Mouse (Mus musculus) CH12.LX (cell line): Measurements from ENCODE around the gene Arhgap5. TPM values are rescaled to one million over a fixed set of nuclear protein-coding genes. Genes with fewer than 3 reads are reported as not detected.

Experiments
- DNase-seq: peaks from one replicate; pipeline ENCODE4 v3.0.0-alpha.2; 2013; ENCODE audit errors: extremely low read depth
- H3K27ac ChIP-seq: 2 replicates; pipeline ENCODE4 v1.5.1; 2012; ENCODE audit warnings: low read depth, mild to moderate bottlenecking, control low read depth, moderate library complexity; ENCODE audit not compliant: insufficient read depth
- H3K27me3 ChIP-seq: replicated peaks from 2 replicates; pipeline ENCODE3; 2012; ENCODE audit warnings: inconsistent platforms
- H3K36me3 ChIP-seq, 2 experiments: replicated peaks in 1 of 2; 2 replicates each; pipeline versions ENCODE3 to v1.6.1; 2012; ENCODE audit warnings: inconsistent platforms in 1 of 2, low read length in 1 of 2, mild to moderate bottlenecking in 1 of 2, mixed read lengths in 1 of 2, moderate library complexity in 1 of 2; ENCODE audit not compliant: control insufficient read depth in 1 of 2, insufficient read depth in 1 of 2
- H3K4me1 ChIP-seq, 2 experiments: 2 replicates each; pipeline ENCODE4 v1.6.1; 2012; ENCODE audit warnings: inconsistent platforms in 1 of 2, moderate library complexity in 1 of 2; ENCODE audit not compliant: insufficient read depth in 2 of 2, control insufficient read depth in 1 of 2
- H3K4me2 ChIP-seq: 2 replicates; pipeline ENCODE4 v1.6.1; 2012; ENCODE audit warnings: low read depth, mild to moderate bottlenecking, control low read depth; ENCODE audit not compliant: poor library complexity, insufficient read depth, severe bottlenecking
- H3K4me3 ChIP-seq, 3 experiments: fragments of 150-350 bp in 1 of 3; sonication (generic) in 1 of 3; replicated peaks in 1 of 3; 2 replicates each; pipeline versions ENCODE3 to v1.5.1; 2011 to 2012; ENCODE audit warnings: low read depth in 2 of 3, low read length in 2 of 3, mild to moderate bottlenecking in 2 of 3, moderate library complexity in 2 of 3, control low read depth in 1 of 3, improper control_type of control experiment in 1 of 3, inconsistent platforms in 1 of 3, mixed read lengths in 1 of 3; ENCODE audit not compliant: poor library complexity in 1 of 3
- H3K79me2 ChIP-seq: replicated peaks from 2 replicates; pipeline ENCODE4 v1.6.1; 2012; ENCODE audit warnings: mild to moderate bottlenecking, moderate library complexity; ENCODE audit not compliant: control insufficient read depth, poor library complexity, insufficient read depth, severe bottlenecking; ENCODE audit errors: extremely low read depth
- H3K9ac ChIP-seq: 2 replicates; pipeline ENCODE4 v1.6.1; 2012; ENCODE audit warnings: low read depth, mild to moderate bottlenecking, control low read depth, moderate library complexity; ENCODE audit not compliant: insufficient read depth
- H3K9me3 ChIP-seq: replicated peaks from 2 replicates; pipeline ENCODE3; 2012; ENCODE audit warnings: low read length, inconsistent platforms, mixed read lengths
- BHLHE40 ChIP-seq: IDR thresholded peaks from 2 replicates; pipeline ENCODE4 v1.6.1; 2011; ENCODE audit warnings: mild to moderate bottlenecking, low read depth, low read length, improper control_type of control experiment
- CHD1 ChIP-seq: IDR thresholded peaks from 2 replicates; pipeline ENCODE4 v1.6.1; 2012; ENCODE audit warnings: low read depth, low read length, improper control_type of control experiment, inconsistent platforms
- CHD2 ChIP-seq: IDR thresholded peaks from 2 replicates; pipeline ENCODE4 v1.6.1; 2011; ENCODE audit warnings: low read length, improper control_type of control experiment
- CTCF ChIP-seq, 2 experiments: IDR thresholded peaks in 1 of 2; conservative IDR thresholded peaks in 1 of 2; 2 replicates each; pipeline ENCODE4 v1.5.1; 2011 to 2012; ENCODE audit warnings: low read depth in 2 of 2, low read length in 2 of 2, improper control_type of control experiment in 1 of 2, inconsistent platforms in 1 of 2, mild to moderate bottlenecking in 1 of 2, moderate library complexity in 1 of 2
- E2F4 ChIP-seq: IDR thresholded peaks from 2 replicates; pipeline ENCODE4 v1.6.1; 2011; ENCODE audit warnings: low read depth, low read length, improper control_type of control experiment; ENCODE audit not compliant: insufficient replicate concordance
- ELF1 ChIP-seq: IDR thresholded peaks from 2 replicates; pipeline ENCODE4 v1.6.1; 2014; ENCODE audit warnings: low read depth, mild to moderate bottlenecking, inconsistent platforms, low read length, improper control_type of control experiment
- ETS1 ChIP-seq: conservative IDR thresholded peaks from 2 replicates; pipeline ENCODE4 v1.6.1; 2012; ENCODE audit warnings: low read depth, mild to moderate bottlenecking, inconsistent platforms, low read length, improper control_type of control experiment, moderate library complexity
- GABPA ChIP-seq: IDR thresholded peaks from 2 replicates; pipeline ENCODE4 v1.6.1; 2012; ENCODE audit warnings: low read depth, low read length, improper control_type of control experiment, inconsistent platforms; ENCODE audit not compliant: insufficient replicate concordance
- HCFC1 ChIP-seq: IDR thresholded peaks from 2 replicates; pipeline ENCODE4 v1.6.1; 2012; ENCODE audit warnings: low read depth, mild to moderate bottlenecking, inconsistent platforms, low read length, improper control_type of control experiment
- KAT2A ChIP-seq: IDR thresholded peaks from 2 replicates; pipeline ENCODE4 v1.6.1; 2012; ENCODE audit warnings: low read length, improper control_type of control experiment, inconsistent platforms; ENCODE audit not compliant: insufficient replicate concordance
- MAZ ChIP-seq: IDR thresholded peaks from 2 replicates; pipeline ENCODE4 v1.6.1; 2012; ENCODE audit warnings: low read depth, mild to moderate bottlenecking, inconsistent platforms, low read length, improper control_type of control experiment, moderate library complexity
- MEF2A ChIP-seq: IDR thresholded peaks from 2 replicates; pipeline ENCODE4 v1.6.1; 2014; ENCODE audit warnings: low read depth, mild to moderate bottlenecking, inconsistent platforms, low read length, improper control_type of control experiment, borderline replicate concordance
- MXI1 ChIP-seq: IDR thresholded peaks from 2 replicates; pipeline ENCODE4 v1.6.1; 2011; ENCODE audit warnings: mild to moderate bottlenecking, low read depth, low read length, improper control_type of control experiment
- NELFE ChIP-seq: IDR thresholded peaks from 2 replicates; pipeline ENCODE4 v1.6.1; 2011; ENCODE audit warnings: low read depth, low read length, improper control_type of control experiment
- PAX5 ChIP-seq: IDR thresholded peaks from 2 replicates; pipeline ENCODE4 v1.6.1; 2012; ENCODE audit warnings: low read length, inconsistent platforms, mixed read lengths
- POLR2A ChIP-seq: IDR thresholded peaks from 2 replicates; pipeline ENCODE4 v1.6.1; 2011; ENCODE audit warnings: low read depth, mild to moderate bottlenecking, improper control_type of control experiment, low read length
- POLR2AphosphoS2 ChIP-seq: IDR thresholded peaks from 2 replicates; pipeline ENCODE4 v1.6.1; 2011; ENCODE audit warnings: low read depth, low read length, improper control_type of control experiment
- RAD21 ChIP-seq: IDR thresholded peaks from 2 replicates; pipeline ENCODE4 v1.6.1; 2011; ENCODE audit warnings: low read depth, mild to moderate bottlenecking, low read length, improper control_type of control experiment, moderate library complexity
- RCOR1 ChIP-seq: conservative IDR thresholded peaks from 2 replicates; pipeline ENCODE4 v1.6.1; 2012; ENCODE audit warnings: low read depth, mild to moderate bottlenecking, inconsistent platforms, low read length, improper control_type of control experiment
- SMC3 ChIP-seq: IDR thresholded peaks from 2 replicates; pipeline ENCODE4 v1.6.1; 2011; ENCODE audit warnings: low read depth, low read length, improper control_type of control experiment
- TBP ChIP-seq: conservative IDR thresholded peaks from 2 replicates; pipeline ENCODE4 v1.6.1; 2011; ENCODE audit warnings: low read depth, low read length, improper control_type of control experiment
- UBTF ChIP-seq: IDR thresholded peaks from 2 replicates; pipeline ENCODE4 v1.6.1; 2012; ENCODE audit warnings: low read depth, mild to moderate bottlenecking, inconsistent platforms, low read length, improper control_type of control experiment, moderate library complexity
- USF1 ChIP-seq: IDR thresholded peaks from 2 replicates; pipeline ENCODE4 v1.6.1; 2014; ENCODE audit warnings: low read depth, mild to moderate bottlenecking, inconsistent platforms, low read length, improper control_type of control experiment
- USF2 ChIP-seq: conservative IDR thresholded peaks from 2 replicates; pipeline ENCODE4 v1.6.1; 2011; ENCODE audit warnings: low read depth, low read length, improper control_type of control experiment
- ZC3H11A ChIP-seq: IDR thresholded peaks from 2 replicates; pipeline ENCODE4 v1.6.1; 2012; ENCODE audit warnings: low read depth, mild to moderate bottlenecking, inconsistent platforms, low read length, improper control_type of control experiment
- ZKSCAN1 ChIP-seq: IDR thresholded peaks from 2 replicates; pipeline ENCODE4 v1.6.1; 2012; ENCODE audit warnings: low read depth, inconsistent platforms, low read length, improper control_type of control experiment, borderline replicate concordance
- ZMIZ1 ChIP-seq: IDR thresholded peaks from 2 replicates; pipeline ENCODE4 v1.6.1; 2012; ENCODE audit warnings: low read depth, mild to moderate bottlenecking, inconsistent platforms, low read length, improper control_type of control experiment
- ZNF384 ChIP-seq: IDR thresholded peaks from 2 replicates; pipeline ENCODE4 v1.6.1; 2012; ENCODE audit warnings: low read depth, low read length, improper control_type of control experiment, inconsistent platforms
- dilution Hi-C: fragments of 300-500 bp; cut with MboI; formaldehyde crosslinking; loops from 2 replicates; pipeline ENCODE4 v1.14.3; 2020; ENCODE audit warnings: low sequenced_read_pairs; ENCODE audit not compliant: extremely low pct_unique_long_range_greater_than_20kb, extremely low pct_ligation_motif_present
- in situ Hi-C: fragments of 300-500 bp; cut with MboI; formaldehyde crosslinking; loops from 3 replicates; pipeline ENCODE4 v1.14.3; 2019; ENCODE audit warnings: low sequenced_read_pairs, low pct_ligation_motif_present, low pct_unique_long_range_greater_than_20kb, mixed read lengths
- polyA plus RNA-seq: library from polyadenylated mRNA; unstranded; fragments of >175 nt; gene quantifications from 2 replicates; pipeline ENCODE4 v1.2.1, GENCODE M21; 2012; ENCODE audit warnings: low read depth; ENCODE audit not compliant: insufficient read length
- total RNA-seq, 2 experiments: library from RNA; depleted of rRNA; stranded (reverse); fragments of 300-350 nt in 1 of 2; fragments of >200 nt in 1 of 2; gene quantifications; 2 replicates each; pipeline ENCODE4 v1.2.3; 2012 to 2014

Gene Arhgap5
- total and polyA plus RNA-seq, 3 experiments, result 12.0 to 42.7 (median 13.0) TPM

DNA sequence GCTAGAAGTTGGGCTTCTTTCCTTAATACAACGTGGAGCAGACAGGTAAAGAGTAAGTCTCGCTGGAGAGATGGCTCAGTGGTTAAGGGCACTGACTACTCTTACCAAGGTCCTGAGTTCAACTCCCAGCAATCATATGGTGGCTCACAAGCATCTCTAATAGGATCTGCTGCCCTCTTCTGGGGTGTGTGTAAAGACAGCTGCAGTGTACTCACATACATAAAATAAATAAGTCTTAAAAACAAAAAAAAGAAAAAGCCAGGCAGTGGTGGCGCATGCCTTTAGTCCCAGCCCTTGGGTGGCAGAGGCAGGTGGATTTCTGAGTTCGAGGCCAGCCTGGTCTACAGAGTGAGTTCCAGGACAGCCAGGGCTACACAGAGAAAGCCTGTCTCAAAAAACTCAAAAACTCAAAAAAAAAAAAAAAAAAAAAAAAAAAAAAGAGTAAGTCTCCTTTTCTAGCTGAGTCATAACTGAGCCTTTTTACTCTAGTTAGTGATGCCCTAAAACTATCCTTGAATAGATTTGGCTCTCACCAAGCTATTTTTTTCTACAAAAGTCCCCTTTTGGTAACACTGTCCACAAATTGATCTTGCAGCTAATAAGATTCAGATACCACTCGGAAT is 114.8 kb downstream of the Arhgap5 start:
- DNase-seq, result no peak
- in situ Hi-C loops, result loop anchor here (25.0 kb wide), 1 partner anchor 231 kb away; no protein-coding TSS in a partner anchor
- Histone ChIP-seq H3K4me3 (no peak overlapping the region), H3K4me2 (peak overlapping the region; percentile 8; the same call in 1 of the 2 replicates), H3K27ac (no peak overlapping the region), H3K4me1 (peaks cover 0 to 16% of the 10 kb centered on the region in 2 experiments; a peak in 2 of 4 replicates), H3K9ac (no peak overlapping the region), H3K36me3 (no peaks in the 10 kb centered on the region), H3K27me3 (no peaks in the 10 kb centered on the region), H3K79me2 (no peaks in the 10 kb centered on the region), H3K9me3 (no peaks in the 10 kb centered on the region)
- dilution Hi-C loops, result no loop called here
- TF ChIP-seq E2F4 (no peak), USF2 (no peak), ZMIZ1 (no peak), POLR2A (no peak), RAD21 (peak; percentile 48), ZKSCAN1 (no peak; the same call in 1 of the 2 replicates), MXI1 (no peak), NELFE (no peak), CHD1 (no peak), MAZ (no peak), ZNF384 (peak; percentile 93), GABPA (no peak), ZC3H11A (no peak), BHLHE40 (no peak), KAT2A (no peak), RCOR1 (no peak), SMC3 (peak; percentile 47), CTCF (conservative IDR thresholded peaks at IDR 0.05 in 1 of 2, IDR thresholded peaks at IDR 0.05 in 1 of 2; ENCODE audit: low read depth in 2 of 2, low read length in 2 of 2) (peak in 1 of 2 experiments; percentile 54; a peak in 2 of 4 replicates), TBP (peak; percentile 88), USF1 (no peak), UBTF (no peak), MEF2A (no peak), ELF1 (no peak), PAX5 (no peak), HCFC1 (no peak), CHD2 (no peak), ETS1 (no peak), POLR2AphosphoS2 (no peak)
